Mouse (Mus musculus) cerebellum, postnatal 4 days (tissue): ENCODE measurements around the gene Sec61a2.

Experiments
- DNase-seq, 2 experiments: peaks; one replicate each; pipeline ENCODE4 v3.0.0; 2022; ENCODE audit warnings: low spot score in 2 of 2, mixed read lengths in 1 of 2

Gene Sec61a2

GRCm38 (mm10) chr2:5894843-5895570, at the start of gene Sec61a2:
Gene Sec61a2 (minus strand): TSS chr2:5895432.
- DNase-seq: peak; percentile 99 to 100

GRCm38 (mm10) chr2:5943071-5943470, 47.8 kb upstream of the Sec61a2 start:
- no peak for DNase-seq

- peak; percentile 44 to 62 for DNase-seq
These were observed 47.3 kb upstream of the Sec61a2 start, which contains the start of gene Dhtkd1 for GRCm38 (mm10) chr2:5942416-5943032. Gene Dhtkd1 (minus strand): TSS chr2:5942792.

- DNase-seq: no peak
These were observed 46.7 kb upstream of the Sec61a2 start for GRCm38 (mm10) chr2:5941861-5942415.

- DNase-seq: no peak
These were observed 45.7 kb upstream of the Sec61a2 start for GRCm38 (mm10) chr2:5940936-5941335.

- DNase-seq: no peak
These were observed 44.7 kb upstream of the Sec61a2 start for GRCm38 (mm10) chr2:5939911-5940310.

- no peak for DNase-seq
These were observed 44.1 kb upstream of the Sec61a2 start for GRCm38 (mm10) chr2:5939319-5939718.

- DNase-seq: no peak
These were observed 41.3 kb upstream of the Sec61a2 start for GRCm38 (mm10) chr2:5936550-5936949.

GRCm38 (mm10) chr2:5936068-5936467, 40.8 kb upstream of the Sec61a2 start:
- no peak for DNase-seq

- no peak for DNase-seq
These were observed 39.7 kb upstream of the Sec61a2 start for GRCm38 (mm10) chr2:5934936-5935335.

- no peak for DNase-seq
These were observed 36.7 kb upstream of the Sec61a2 start for GRCm38 (mm10) chr2:5931938-5932337.

- no peak for DNase-seq
These were observed 35.2 kb upstream of the Sec61a2 start for GRCm38 (mm10) chr2:5930291-5931054.

- no peak for DNase-seq
These were observed 34.6 kb upstream of the Sec61a2 start for GRCm38 (mm10) chr2:5929793-5930192.

- no peak for DNase-seq
These were observed 32.2 kb upstream of the Sec61a2 start for GRCm38 (mm10) chr2:5927481-5927880.

GRCm38 (mm10) chr2:5923786-5924185, 28.6 kb upstream of the Sec61a2 start:
- no peak for DNase-seq

GRCm38 (mm10) chr2:5922823-5923222, 27.6 kb upstream of the Sec61a2 start:
- no peak for DNase-seq

GRCm38 (mm10) chr2:5911282-5911965, 16.2 kb upstream of the Sec61a2 start:
- DNase-seq: no peak

- DNase-seq: peak in 1 of 2 experiments; percentile 29
These were observed 11.4 kb upstream of the Sec61a2 start for GRCm38 (mm10) chr2:5906625-5907024.

- peak in 1 of 2 experiments; percentile 13 for DNase-seq
These were observed 10.9 kb upstream of the Sec61a2 start for GRCm38 (mm10) chr2:5906092-5906491.

- peak in 1 of 2 experiments; percentile 16 for DNase-seq
These were observed 4.9 kb upstream of the Sec61a2 start for GRCm38 (mm10) chr2:5900145-5900544.

GRCm38 (mm10) chr2:5894296-5894695, 936 bp downstream of the Sec61a2 start:
- DNase-seq: no peak

- DNase-seq: no peak
These were observed 5.8 kb downstream of the Sec61a2 start for GRCm38 (mm10) chr2:5889412-5889811.
